Mouse (Mus musculus): Measurements from ENCODE around the gene Zyg11b. TPM values are rescaled to one million over a fixed set of nuclear protein-coding genes. Genes with fewer than 3 reads are reported as not detected.

The Zyg11b gene
- polyA plus RNA-seq, 2 experiments from 2014 or later = 9.8 to 14.8 TPM

DNA sequence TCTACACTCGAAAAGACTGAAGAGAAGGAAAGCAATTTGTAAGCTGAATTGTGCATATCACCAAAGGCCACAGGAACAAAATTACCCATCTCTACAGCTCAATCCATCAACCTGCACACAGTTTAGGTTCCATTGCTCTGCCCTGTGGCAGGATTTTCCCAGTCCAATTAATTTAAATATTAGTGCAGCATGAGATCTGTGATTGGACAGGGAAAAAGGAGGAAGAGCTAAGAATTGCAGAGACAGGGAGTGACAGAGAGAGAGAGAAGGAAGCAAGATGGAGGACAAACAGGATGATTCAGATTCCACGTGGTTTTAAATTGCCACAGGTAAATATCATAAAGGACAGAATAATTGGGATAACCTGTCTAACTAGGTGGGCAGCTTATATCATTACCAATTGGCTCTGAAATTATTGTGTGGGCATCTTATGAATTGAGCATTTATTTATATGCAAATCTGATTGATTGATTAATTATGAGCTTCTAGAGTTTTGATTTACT, 108.0 kb downstream of the Zyg11b start:
- no peak for ATAC-seq

- ATAC-seq = no peak
Observed at GRCm38 (mm10) chr4:108182278-108182677, 118.6 kb downstream of the Zyg11b start.

Other genes with a start within 250 kb of the Zyg11b start
- not detected for gene Podn, start 204.7 kb downstream of the Zyg11b start, polyA plus RNA-seq (2017; shearing (Covaris generic))
- gene Scp2, start 156.1 kb downstream of the Zyg11b start, polyA plus RNA-seq (2017; shearing (Covaris generic)) = 100 to 1,000 TPM; 304 to 413 TPM
- 1 to 10 TPM in 1 of 2 experiments, under 1 TPM in 1; 0.88 to 1.3 TPM for gene Echdc2, start 135.7 kb downstream of the Zyg11b start, polyA plus RNA-seq (2017; shearing (Covaris generic))
- gene Zyg11a, start 83.0 kb downstream of the Zyg11b start, polyA plus RNA-seq (2017; shearing (Covaris generic)) = not detected
- 10 to 100 TPM; 26.7 to 34.1 TPM for gene Coa7, start 27.0 kb upstream of the Zyg11b start, polyA plus RNA-seq (2017; shearing (Covaris generic))
- gene Shisal2a, start 82.3 kb upstream of the Zyg11b start, polyA plus RNA-seq (2017; shearing (Covaris generic)) = not detected
- gene Gpx7, start 105.9 kb upstream of the Zyg11b start, polyA plus RNA-seq (2017; shearing (Covaris generic)) = 1 to 10 TPM; 1.7 to 4.3 TPM
- gene Tut4, start 158.3 kb upstream of the Zyg11b start, polyA plus RNA-seq (2017; shearing (Covaris generic)) = 10 to 100 TPM; 56.1 to 74.4 TPM